ENCODE assay signal across 8 mouse cellular contexts in genomic region chr4:148115467-148115866, GRCm38 (mm10). TPM values are rescaled to one million over a fixed set of nuclear protein-coding genes. Genes with fewer than 3 reads are reported as not detected.
DNase-seq lines count a peak whose midpoint lies in the region; ATAC-seq and TF ChIP-seq lines count a peak whose summit lies in the region.

No protein-coding gene starts in this region.

- peak overlapping the region; percentile 36; the same call in 1 of the 2 replicates for H3K9ac ChIP-seq in forebrain, embryonic 12.5 days
- no peak overlapping the region for H3K9ac ChIP-seq in intestine, embryonic 14.5 days (ENCODE audit: low read length)
- no peak overlapping the region for H3K9ac ChIP-seq in liver, postnatal 0 days (replicated peaks)
- peak overlapping the region; percentile 29 for H3K9ac ChIP-seq in neural tube, embryonic 12.5 days

- H3K9me3 ChIP-seq in forebrain, embryonic 12.5 days: no peaks in the 10 kb centered on the region; the same call in 1 of the 2 replicates
- 0 out of 2 replicates have a peak, but pooled peaks cover 5% of the 10 kb centered on the region for H3K9me3 ChIP-seq in intestine, embryonic 14.5 days (ENCODE audit: control insufficient read depth, low read length)
- 0 out of 2 replicates have a peak, but pooled peaks cover 2% of the 10 kb centered on the region for H3K9me3 ChIP-seq in liver, postnatal 0 days (ENCODE audit: low read length)
- no peaks in the 10 kb centered on the region for H3K9me3 ChIP-seq in neural tube, embryonic 12.5 days

- 0 out of 2 replicates have a peak, but pooled peaks cover 4% of the 10 kb centered on the region for H3K36me3 ChIP-seq in forebrain, embryonic 12.5 days (replicated peaks)
- no peaks in the 10 kb centered on the region for H3K36me3 ChIP-seq in intestine, embryonic 14.5 days (ENCODE audit: control insufficient read depth, insufficient read depth, low read length)
- H3K36me3 ChIP-seq in liver, postnatal 0 days (replicated peaks; ENCODE audit: insufficient read depth, low read length): no peaks in the 10 kb centered on the region
- peaks cover 25% of the 10 kb centered on the region; the same call in 1 of the 2 replicates for H3K36me3 ChIP-seq in neural tube, embryonic 12.5 days

- H3K4me2 ChIP-seq in forebrain, embryonic 12.5 days: peak overlapping the region; percentile 34; the same call in 1 of the 2 replicates
- peak overlapping the region; percentile 23 for H3K4me2 ChIP-seq in intestine, embryonic 14.5 days (ENCODE audit: low read length)
- no peak overlapping the region for H3K4me2 ChIP-seq in liver, postnatal 0 days (ENCODE audit: low read depth, low read length)
- peak overlapping the region; percentile 36; the same call in 1 of the 2 replicates for H3K4me2 ChIP-seq in neural tube, embryonic 12.5 days (replicated peaks)

- peaks cover 11% of the 10 kb centered on the region for H3K4me1 ChIP-seq in forebrain, embryonic 12.5 days
- no peaks in the 10 kb centered on the region for H3K4me1 ChIP-seq in intestine, embryonic 14.5 days (replicated peaks; ENCODE audit: control insufficient read depth, insufficient read depth, low read length)
- 0 out of 2 replicates have a peak, but pooled peaks cover 3% of the 10 kb centered on the region for H3K4me1 ChIP-seq in liver, postnatal 0 days (ENCODE audit: insufficient read depth)
- peaks cover 11% of the 10 kb centered on the region for H3K4me1 ChIP-seq in neural tube, embryonic 12.5 days

- 6% methylated on average over 15 of the region's 15 CpGs for WGBS in forebrain, embryonic 12.5 days
- 2% methylated on average over 15 of the region's 15 CpGs for WGBS in intestine, embryonic 14.5 days
- 6% methylated on average over 15 of the region's 15 CpGs for WGBS in liver, postnatal 0 days (ENCODE audit: insufficient replicate concordance)
- WGBS in neural tube, embryonic 12.5 days: 8% methylated on average over 15 of the region's 15 CpGs

- no peak overlapping the region for H3K4me3 ChIP-seq in forebrain, embryonic 12.5 days (replicated peaks)
- no peak overlapping the region for H3K4me3 ChIP-seq in intestine, embryonic 14.5 days (ENCODE audit: low read depth, low read length)
- no peak overlapping the region for H3K4me3 ChIP-seq in liver, postnatal 0 days (ENCODE audit: low read depth, low read length)
- no peak overlapping the region for H3K4me3 ChIP-seq in neural tube, embryonic 12.5 days

- no peak for TF ChIP-seq EP300 in liver, postnatal 0 days (IDR thresholded peaks at IDR 0.05; ENCODE audit: low read depth)

- H3K27me3 ChIP-seq in forebrain, embryonic 12.5 days: 0 out of 2 replicates have a peak, but pooled peaks cover 8% of the 10 kb centered on the region
- H3K27me3 ChIP-seq in intestine, embryonic 14.5 days (replicated peaks; ENCODE audit: control insufficient read depth, insufficient read depth, low read length): no peaks in the 10 kb centered on the region
- peaks cover 12% of the 10 kb centered on the region; the same call in 1 of the 2 replicates for H3K27me3 ChIP-seq in liver, postnatal 0 days (ENCODE audit: insufficient read depth, low read length)
- no peaks in the 10 kb centered on the region for H3K27me3 ChIP-seq in neural tube, embryonic 12.5 days (replicated peaks)

- H3K27ac ChIP-seq in forebrain, embryonic 12.5 days: no peak overlapping the region
- no peak overlapping the region for H3K27ac ChIP-seq in intestine, embryonic 14.5 days (ENCODE audit: low read depth)
- no peak overlapping the region for H3K27ac ChIP-seq in liver, postnatal 0 days (ENCODE audit: low read depth)
- no peak overlapping the region for H3K27ac ChIP-seq in neural tube, embryonic 12.5 days

- peak; percentile 23; the same call in 1 of the 2 replicates for ATAC-seq in frontal cortex, adult (ENCODE audit: low TSS enrichment)
- ATAC-seq in forebrain, embryonic 12.5 days (ENCODE audit: low FRiP score): peak; percentile 36; the same call in 1 of the 2 replicates
- peak; percentile 30; the same call in 1 of the 2 replicates for ATAC-seq in intestine, embryonic 14.5 days (replicated peaks; ENCODE audit: low FRiP score, low TSS enrichment, low read depth)
- no peak for ATAC-seq in liver, postnatal 0 days
- peak; percentile 26 for ATAC-seq in neural tube, embryonic 12.5 days (ENCODE audit: low FRiP score, low read depth)
- ATAC-seq in erythroid progenitor cell, adult 5-6 weeks (replicated peaks; ENCODE audit: low FRiP score, poor library complexity, severe bottlenecking): no peak

- peak; percentile 56 for TF ChIP-seq CTCF in liver, postnatal 0 days (IDR thresholded peaks at IDR 0.05; ENCODE audit: low read depth)

- DNase-seq in frontal cortex, postnatal 25 days (ENCODE audit: low spot score in 2 of 2): no peak
- DNase-seq in ES-CJ7 (ENCODE audit: low read depth, low spot score): peak; percentile 49
- peak; percentile 67 for DNase-seq in intestine, embryonic 14.5 days (ENCODE audit: low spot score)
- peak; percentile 38 for DNase-seq in liver, postnatal 0 days

RNA-seq across cellular contexts. Expression of gene Mad2l2, which starts 14.7 kb away (rescaled TPM):
- polyA plus RNA-seq in forebrain, embryonic 12.5 days (2016; fragmentation: Nextera tagmentation; extraction: Ambion mirVana): 76.1 and 81.6 TPM in 2 replicates
- polyA plus RNA-seq in intestine, embryonic 14.5 days (2014; fragmentation: Nextera tagmentation; extraction: Ambion mirVana): 47.5 and 48.1 TPM in 2 replicates
- 16.9 and 18.8 TPM in 2 replicates for polyA plus RNA-seq in liver, postnatal 0 days (2015; fragmentation: Nextera tagmentation; extraction: Ambion mirVana)
- 89.3 and 90.6 TPM in 2 replicates for polyA plus RNA-seq in neural tube, embryonic 12.5 days (2016; fragmentation: Nextera tagmentation; extraction: Ambion mirVana)
- total RNA-seq in erythroid progenitor cell, adult 5-6 weeks (2015; ENCODE audit: low replicate concordance): 11.5 and 20.5 TPM in 2 replicates
- total RNA-seq in erythroid progenitor cell, adult 5-6 weeks (2017; ENCODE audit: low replicate concordance): 0.30 and 5.5 TPM in 2 replicates

RNA-seq across cellular contexts. Expression of gene Draxin, which starts 15.0 kb away (rescaled TPM):
- 6.4 and 8.0 TPM in 2 replicates for polyA plus RNA-seq in forebrain, embryonic 12.5 days (2016; fragmentation: Nextera tagmentation; extraction: Ambion mirVana)
- polyA plus RNA-seq in intestine, embryonic 14.5 days (2014; fragmentation: Nextera tagmentation; extraction: Ambion mirVana): 0.19 and 0.34 TPM in 2 replicates
- 0.04 and 0.05 TPM in 2 replicates for polyA plus RNA-seq in liver, postnatal 0 days (2015; fragmentation: Nextera tagmentation; extraction: Ambion mirVana)
- 11.8 and 12.4 TPM in 2 replicates for polyA plus RNA-seq in neural tube, embryonic 12.5 days (2016; fragmentation: Nextera tagmentation; extraction: Ambion mirVana)
- total RNA-seq in erythroid progenitor cell, adult 5-6 weeks (2015; ENCODE audit: low replicate concordance): 0.42 TPM in 1 of 2 replicates, not detected in the other
- not detected in 2 replicates for total RNA-seq in erythroid progenitor cell, adult 5-6 weeks (2017; ENCODE audit: low replicate concordance)

RNA-seq across cellular contexts. Expression of gene Agtrap, which starts 27.6 kb away (rescaled TPM):
- polyA plus RNA-seq in forebrain, embryonic 12.5 days (2016; fragmentation: Nextera tagmentation; extraction: Ambion mirVana): 8.4 and 9.2 TPM in 2 replicates
- 15.9 and 16.4 TPM in 2 replicates for polyA plus RNA-seq in intestine, embryonic 14.5 days (2014; fragmentation: Nextera tagmentation; extraction: Ambion mirVana)
- polyA plus RNA-seq in liver, postnatal 0 days (2015; fragmentation: Nextera tagmentation; extraction: Ambion mirVana): 10.4 and 10.8 TPM in 2 replicates
- 9.4 and 10.2 TPM in 2 replicates for polyA plus RNA-seq in neural tube, embryonic 12.5 days (2016; fragmentation: Nextera tagmentation; extraction: Ambion mirVana)
- 4.6 and 5.8 TPM in 2 replicates for total RNA-seq in erythroid progenitor cell, adult 5-6 weeks (2015; ENCODE audit: low replicate concordance)
- total RNA-seq in erythroid progenitor cell, adult 5-6 weeks (2017; ENCODE audit: low replicate concordance): 3.6 and 4.1 TPM in 2 replicates

RNA-seq across cellular contexts. Expression of gene Fbxo6, which starts 36.5 kb away (rescaled TPM):
- 14.9 and 16.4 TPM in 2 replicates for polyA plus RNA-seq in forebrain, embryonic 12.5 days (2016; fragmentation: Nextera tagmentation; extraction: Ambion mirVana)
- polyA plus RNA-seq in intestine, embryonic 14.5 days (2014; fragmentation: Nextera tagmentation; extraction: Ambion mirVana): 12.6 and 13.2 TPM in 2 replicates
- 30.1 and 32.0 TPM in 2 replicates for polyA plus RNA-seq in liver, postnatal 0 days (2015; fragmentation: Nextera tagmentation; extraction: Ambion mirVana)
- 13.9 and 16.1 TPM in 2 replicates for polyA plus RNA-seq in neural tube, embryonic 12.5 days (2016; fragmentation: Nextera tagmentation; extraction: Ambion mirVana)
- 3.2 TPM in 1 of 2 replicates, not detected in the other for total RNA-seq in erythroid progenitor cell, adult 5-6 weeks (2015; ENCODE audit: low replicate concordance)
- 2.1 TPM in 1 of 2 replicates, not detected in the other for total RNA-seq in erythroid progenitor cell, adult 5-6 weeks (2017; ENCODE audit: low replicate concordance)

RNA-seq across cellular contexts. Expression of gene Fbxo44, which starts 44.8 kb away (rescaled TPM):
- 57.5 and 60.5 TPM in 2 replicates for polyA plus RNA-seq in forebrain, embryonic 12.5 days (2016; fragmentation: Nextera tagmentation; extraction: Ambion mirVana)
- 13.3 and 14.2 TPM in 2 replicates for polyA plus RNA-seq in intestine, embryonic 14.5 days (2014; fragmentation: Nextera tagmentation; extraction: Ambion mirVana)
- 0.81 and 0.97 TPM in 2 replicates for polyA plus RNA-seq in liver, postnatal 0 days (2015; fragmentation: Nextera tagmentation; extraction: Ambion mirVana)
- polyA plus RNA-seq in neural tube, embryonic 12.5 days (2016; fragmentation: Nextera tagmentation; extraction: Ambion mirVana): 79.5 and 82.3 TPM in 2 replicates
- total RNA-seq in erythroid progenitor cell, adult 5-6 weeks (2015; ENCODE audit: low replicate concordance): 1.1 TPM in 1 of 2 replicates, not detected in the other
- total RNA-seq in erythroid progenitor cell, adult 5-6 weeks (2017; ENCODE audit: low replicate concordance): not detected in 2 replicates

Comparison
In these comparisons a context has a peak if more than half of its experiments do, and no peak if none do; other contexts are left out.
1. ATAC-seq: peak in frontal cortex, adult (single experiment), forebrain, embryonic 12.5 days (single experiment), intestine, embryonic 14.5 days (single experiment) and neural tube, embryonic 12.5 days (single experiment); none in liver, postnatal 0 days (single experiment) and erythroid progenitor cell, adult 5-6 weeks (single experiment).
2. DNase-seq: peak in ES-CJ7 (single experiment), intestine, embryonic 14.5 days (single experiment) and liver, postnatal 0 days (single experiment); none in frontal cortex, postnatal 25 days (0 of 2).
3. H3K9ac ChIP-seq: peak in forebrain, embryonic 12.5 days (single experiment) and neural tube, embryonic 12.5 days (single experiment); none in intestine, embryonic 14.5 days (single experiment) and liver, postnatal 0 days (single experiment).